Mouse (Mus musculus) lung, adult 2 months (tissue): ENCODE data around the gene Ms4a10.

ENCODE experiments used
- CTCF ChIP-seq: fragments of 200-500 bp; IDR thresholded peaks from 2 replicates; pipeline ENCODE4 v1.5.1; 2011; ENCODE audit warnings: mild to moderate bottlenecking, low read length, control low read depth; ENCODE audit not compliant: insufficient read depth
- POLR2A ChIP-seq: fragments of 200-500 bp; IDR thresholded peaks from 2 replicates; pipeline ENCODE4 v1.6.1; 2011; ENCODE audit warnings: low read depth, mild to moderate bottlenecking, control low read depth, low read length, borderline replicate concordance; ENCODE audit errors: extremely low read depth

DNA sequence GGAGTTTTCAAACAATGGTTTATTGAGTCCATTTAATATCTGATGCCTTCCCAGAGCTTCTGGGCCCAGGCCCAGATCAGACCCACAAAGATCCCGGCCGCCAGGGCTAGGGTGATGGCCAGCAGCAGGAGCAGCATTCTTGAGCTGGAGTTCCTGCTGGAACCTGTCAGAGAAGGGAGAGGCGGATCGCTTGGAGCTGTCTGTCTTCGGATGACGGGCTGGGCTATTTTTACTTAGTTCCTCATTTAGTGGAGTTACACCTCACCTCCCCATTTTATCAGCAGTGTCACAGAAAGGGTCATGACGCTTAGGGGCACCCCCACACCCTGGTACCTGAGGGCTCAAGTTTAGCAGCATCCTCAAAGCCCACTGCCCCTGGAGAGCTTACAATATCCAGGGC lies 60.2 kb downstream of the Ms4a10 start:
- no peak for TF ChIP-seq CTCF
- TF ChIP-seq POLR2A, result no peak
